Mouse (Mus musculus): ENCODE data around the gene Itprip. TPM values are rescaled to one million over a fixed set of nuclear protein-coding genes. Genes with fewer than 3 reads are reported as not detected.

The Itprip gene
- polyA plus RNA-seq, 1 experiment, result 54.1 TPM

- Histone ChIP-seq H3K27me3 (ENCODE audit: control insufficient read depth, insufficient read depth, insufficient read length) (no peaks in the 10 kb centered on the region), H3K36me3 (ENCODE audit: control insufficient read depth, insufficient read depth) (no peaks in the 10 kb centered on the region), H3K4me3 (no peak overlapping the region), H3K4me2 (ENCODE audit: low read depth) (peak overlapping the region; percentile 80), H3K79me2 (ENCODE audit: control insufficient read depth, insufficient read depth) (no peaks in the 10 kb centered on the region), H3ac (ENCODE audit: control insufficient read depth, insufficient read length) (no peak overlapping the region)
- TF ChIP-seq TCF12 (IDR thresholded peaks at IDR 0.05; ENCODE audit: insufficient read depth, poor library complexity, severe bottlenecking), result peak; percentile 93
- no peak for TF ChIP-seq MAX (IDR thresholded peaks at IDR 0.05; ENCODE audit: low read depth)
- no peak for TF ChIP-seq POLR2A (IDR thresholded peaks at IDR 0.05; ENCODE audit: insufficient read length, low read depth)
- TF ChIP-seq MYOD1 (IDR thresholded peaks at IDR 0.05; ENCODE audit: control insufficient read depth in 1 of 3, insufficient read length in 2 of 3, low read depth in 2 of 3), result peak; percentile 6 to 95 (median 87)
- TF ChIP-seq TCF3 (IDR thresholded peaks at IDR 0.05; ENCODE audit: insufficient read length, low read depth), result peak; percentile 86
- TF ChIP-seq POLR2AphosphoS2 (IDR thresholded peaks at IDR 0.05; ENCODE audit: insufficient read length, low read depth), result peak; percentile 34
- TF ChIP-seq SRF (IDR thresholded peaks at IDR 0.05; ENCODE audit: control insufficient read depth, insufficient read length, low read depth), result no peak
- TF ChIP-seq CEBPB (IDR thresholded peaks at IDR 0.05; ENCODE audit: insufficient read depth, poor library complexity, severe bottlenecking), result no peak
- peak; percentile 67 to 96 (median 84) for TF ChIP-seq MYOG (IDR thresholded peaks at IDR 0.05; ENCODE audit: control insufficient read depth in 1 of 3, insufficient read depth in 1 of 3, insufficient read length in 2 of 3, low read depth in 2 of 3)
- TF ChIP-seq USF1 (IDR thresholded peaks at IDR 0.05; ENCODE audit: low read depth), result peak; percentile 15
- TF ChIP-seq REST (IDR thresholded peaks at IDR 0.05; ENCODE audit: insufficient read depth, insufficient read length), result no peak
- no peak for TF ChIP-seq E2F4 (IDR thresholded peaks at IDR 0.05; ENCODE audit: insufficient read depth)
These were observed 31.7 kb downstream of the Itprip start for GRCm38 (mm10) chr19:47887417-47887816.

GRCm38 (mm10) chr19:47886617-47887016 is 32.5 kb downstream of the Itprip start:
- Histone ChIP-seq H3K36me3 (ENCODE audit: control insufficient read depth, insufficient read depth) (no peaks in the 10 kb centered on the region), H3K79me2 (ENCODE audit: control insufficient read depth, insufficient read depth) (no peaks in the 10 kb centered on the region), H3K4me3 (no peak overlapping the region), H3ac (ENCODE audit: control insufficient read depth, insufficient read length) (no peak overlapping the region), H3K4me2 (ENCODE audit: low read depth) (peak overlapping the region; percentile 80), H3K27me3 (ENCODE audit: control insufficient read depth, insufficient read depth, insufficient read length) (no peaks in the 10 kb centered on the region)
- TF ChIP-seq USF1 (IDR thresholded peaks at IDR 0.05; ENCODE audit: low read depth) (peak; percentile 61), MAX (IDR thresholded peaks at IDR 0.05; ENCODE audit: low read depth) (no peak), MYOD1 (IDR thresholded peaks at IDR 0.05; ENCODE audit: control insufficient read depth in 1 of 3, insufficient read length in 2 of 3, low read depth in 2 of 3) (no peak), TCF3 (IDR thresholded peaks at IDR 0.05; ENCODE audit: insufficient read length, low read depth) (no peak), POLR2A (IDR thresholded peaks at IDR 0.05; ENCODE audit: insufficient read length, low read depth) (no peak), POLR2AphosphoS2 (IDR thresholded peaks at IDR 0.05; ENCODE audit: insufficient read length, low read depth) (peak; percentile 20), CEBPB (IDR thresholded peaks at IDR 0.05; ENCODE audit: insufficient read depth, poor library complexity, severe bottlenecking) (peak; percentile 61; the same call in 1 of the 2 replicates), MYOG (IDR thresholded peaks at IDR 0.05; ENCODE audit: control insufficient read depth in 1 of 3, insufficient read depth in 1 of 3, insufficient read length in 2 of 3, low read depth in 2 of 3) (no peak)

GRCm38 (mm10) chr19:47885886-47886285 is 33.2 kb downstream of the Itprip start:
- no peak overlapping the region for H3ac ChIP-seq (ENCODE audit: control insufficient read depth, insufficient read length)
- no peaks in the 10 kb centered on the region for H3K79me2 ChIP-seq (ENCODE audit: control insufficient read depth, insufficient read depth)
- H3K4me3 ChIP-seq, result no peak overlapping the region
- H3K4me2 ChIP-seq (ENCODE audit: low read depth), result peak overlapping the region; percentile 80
- H3K36me3 ChIP-seq (ENCODE audit: control insufficient read depth, insufficient read depth), result no peaks in the 10 kb centered on the region
- TF ChIP-seq SRF (IDR thresholded peaks at IDR 0.05; ENCODE audit: control insufficient read depth, insufficient read length, low read depth) (no peak), MYOD1 (IDR thresholded peaks at IDR 0.05; ENCODE audit: control insufficient read depth in 1 of 3, insufficient read length in 2 of 3, low read depth in 2 of 3) (peak in 1 of 3 experiments; percentile 10), MYOG (IDR thresholded peaks at IDR 0.05; ENCODE audit: control insufficient read depth in 1 of 3, insufficient read depth in 1 of 3, insufficient read length in 2 of 3, low read depth in 2 of 3) (peak in 1 of 3 experiments; percentile 14)
- H3K27me3 ChIP-seq (ENCODE audit: control insufficient read depth, insufficient read depth, insufficient read length), result no peaks in the 10 kb centered on the region

- peak overlapping the region; percentile 80 for H3K4me2 ChIP-seq (ENCODE audit: low read depth)
- no peaks in the 10 kb centered on the region for H3K27me3 ChIP-seq (ENCODE audit: control insufficient read depth, insufficient read depth, insufficient read length)
- no peak overlapping the region for H3K4me3 ChIP-seq
- no peak for TF ChIP-seq CEBPB (IDR thresholded peaks at IDR 0.05; ENCODE audit: insufficient read depth, poor library complexity, severe bottlenecking)
- no peak for TF ChIP-seq E2F4 (IDR thresholded peaks at IDR 0.05; ENCODE audit: insufficient read depth)
- TF ChIP-seq MAX (IDR thresholded peaks at IDR 0.05; ENCODE audit: low read depth), result no peak
- no peak for TF ChIP-seq SRF (IDR thresholded peaks at IDR 0.05; ENCODE audit: control insufficient read depth, insufficient read length, low read depth)
- TF ChIP-seq POLR2A (IDR thresholded peaks at IDR 0.05; ENCODE audit: insufficient read length, low read depth), result no peak
- peak in 1 of 3 experiments; percentile 66 for TF ChIP-seq MYOD1 (IDR thresholded peaks at IDR 0.05; ENCODE audit: control insufficient read depth in 1 of 3, insufficient read length in 2 of 3, low read depth in 2 of 3)
- TF ChIP-seq TCF12 (IDR thresholded peaks at IDR 0.05; ENCODE audit: insufficient read depth, poor library complexity, severe bottlenecking), result no peak
- TF ChIP-seq POLR2AphosphoS2 (IDR thresholded peaks at IDR 0.05; ENCODE audit: insufficient read length, low read depth), result no peak
- no peak for TF ChIP-seq TCF3 (IDR thresholded peaks at IDR 0.05; ENCODE audit: insufficient read length, low read depth)
- TF ChIP-seq USF1 (IDR thresholded peaks at IDR 0.05; ENCODE audit: low read depth), result no peak
- no peak for TF ChIP-seq REST (IDR thresholded peaks at IDR 0.05; ENCODE audit: insufficient read depth, insufficient read length)
- TF ChIP-seq MYOG (IDR thresholded peaks at IDR 0.05; ENCODE audit: control insufficient read depth in 1 of 3, insufficient read depth in 1 of 3, insufficient read length in 2 of 3, low read depth in 2 of 3), result peak in 1 of 3 experiments; percentile 63
- H3K79me2 ChIP-seq (ENCODE audit: control insufficient read depth, insufficient read depth), result no peaks in the 10 kb centered on the region
- no peaks in the 10 kb centered on the region for H3K36me3 ChIP-seq (ENCODE audit: control insufficient read depth, insufficient read depth)
- no peak overlapping the region for H3ac ChIP-seq (ENCODE audit: control insufficient read depth, insufficient read length)
These were observed 33.8 kb downstream of the Itprip start for GRCm38 (mm10) chr19:47885191-47885743.
